In genomic region chr1:153235576-153235975, GRCm38 (mm10) we compare ENCODE assay signal across 12 mouse cellular contexts. TPM values are rescaled to one million over a fixed set of nuclear protein-coding genes. Genes with fewer than 3 reads are reported as not detected.
A peak's percentile ranks its signal among the peaks of the same experiment; 100 is the strongest.
DNase-seq lines count a peak whose midpoint lies in the region; TF ChIP-seq lines count a peak whose summit lies in the region.
"Had no signal": no experiment of that assay in that cellular context is flagged by ENCODE, and none has a peak within 500 bp of the region (broad histone marks: within the 10 kb centered on the region; RNA-seq: fewer than 3 reads in every experiment).

No protein-coding gene starts in this region.

- H3K27ac ChIP-seq in layer of hippocampus, adult 2 months = peak overlapping the region; percentile 21; the same call in 1 of the 2 replicates
- H3K27ac ChIP-seq in brown adipose tissue, adult 24 weeks (replicated peaks; ENCODE audit: low read depth, low read length) = peak overlapping the region; percentile 67
- H3K27ac ChIP-seq: embryonic facial prominence, embryonic 13.5 days; midbrain, embryonic 12.5 days had no signal

- no peak for TF ChIP-seq CTCF in layer of hippocampus, adult 2 months (conservative IDR thresholded peaks at IDR 0.05)

- intact Hi-C loops in heart, postnatal 10 days (cut with DNase I) = no loop called here

- peaks cover 5% of the 10 kb centered on the region; the same call in 1 of the 2 replicates for H3K4me1 ChIP-seq in brown adipose tissue, adult 24 weeks (ENCODE audit: control insufficient read depth, insufficient read depth, insufficient read length, low read length)
- H3K4me1 ChIP-seq: embryonic facial prominence, embryonic 13.5 days; midbrain, embryonic 12.5 days had no signal

- no peak overlapping the region for H3K4me3 ChIP-seq in layer of hippocampus, adult 2 months
- H3K4me3 ChIP-seq in brown adipose tissue, adult 24 weeks (ENCODE audit: insufficient read depth, low read depth, low read length) = no peak overlapping the region
- H3K4me3 ChIP-seq: embryonic facial prominence, embryonic 13.5 days; midbrain, embryonic 12.5 days had no signal

- DNase-seq in heart, adult 8-10 months (ENCODE audit: low spot score) = peak; percentile 44
- no peak for DNase-seq in heart, adult 11 months
- DNase-seq in layer of hippocampus, adult 2 months (ENCODE audit: low spot score in 2 of 2) = no peak
- no peak for DNase-seq in layer of hippocampus, adult 9-11 months
- DNase-seq in heart, postnatal 10 days = peak; percentile 58 to 60
- DNase-seq in c-Kit-positive CD71-positive TER-119-positive erythroid progenitor cells, embryonic 14.5 days (ENCODE audit: low spot score) = no peak
- DNase-seq: cerebellum, postnatal 25 days; right cerebral cortex, postnatal 4 days had no signal

RNA-seq across cellular contexts. Expression of gene Lamc2, which starts 49.3 kb away (rescaled TPM):
- 10 to 100 TPM in 2 of 4 experiments, 1 to 10 TPM in 2; 8.3 to 14.2 (median 11.6) TPM for total RNA-seq in heart, adult 8-10 months (2022)
- 1 to 10 TPM; 1.6 to 3.2 TPM for total RNA-seq in layer of hippocampus, adult 2 months (2021)
- 0.21 and 1.7 TPM in 2 replicates for polyA plus RNA-seq in brown adipose tissue, adult 24 weeks (2012; ENCODE audit: insufficient read depth, insufficient read length, missing spikeins)
- total RNA-seq in heart, postnatal 10 days (2021) = 10 to 100 TPM in 1 of 2 experiments, 1 to 10 TPM in 1; 9.2 to 13.4 TPM
- total RNA-seq: hematopoietic stem cell, adult 5-6 weeks had no signal

Comparison
In these comparisons a context has a peak if more than half of its experiments do, and no peak if none do; other contexts are left out.
1. DNase-seq: peak in heart, adult 8-10 months (single experiment) and heart, postnatal 10 days (2 of 2); none in heart, adult 11 months (single experiment), layer of hippocampus, adult 2 months (0 of 2), layer of hippocampus, adult 9-11 months (single experiment) and c-Kit-positive CD71-positive TER-119-positive erythroid progenitor cells, embryonic 14.5 days (single experiment).